Mouse (Mus musculus) hindbrain, embryonic 15.5 days (tissue): ENCODE results near the gene Tut7. TPM values are rescaled to one million over a fixed set of nuclear protein-coding genes. Genes with fewer than 3 reads are reported as not detected.
A peak's percentile ranks its signal among the peaks of the same experiment; 100 is the strongest.
"Not testable (repeated sequence)": the region's sequence is repeated elsewhere in the genome, so short reads cannot be mapped to it uniquely, and the experiment has no call there.

Experiments
- ATAC-seq: fragments of 200-750 bp; cut with Nextera tagmentation; 2 replicates; pipeline ENCODE4 v1.8.0; 2017; ENCODE audit warnings: low read depth, moderate number of reproducible peaks, moderate TSS enrichment; ENCODE audit not compliant: low FRiP score
- H3K27ac ChIP-seq: fragments of 300-500 bp; sonication (generic); replicated peaks from 2 replicates; pipeline ENCODE4 v1.5.1; 2015; ENCODE audit warnings: mild to moderate bottlenecking, inconsistent platforms
- H3K27me3 ChIP-seq: fragments of 300-500 bp; sonication (generic); 2 replicates; pipeline ENCODE4 v1.6.1; 2015; ENCODE audit warnings: control low read depth, inconsistent platforms
- H3K36me3 ChIP-seq: fragments of 300-500 bp; sonication (generic); 2 replicates; pipeline ENCODE4 v1.6.1; 2015; ENCODE audit warnings: control low read depth, inconsistent platforms
- H3K4me1 ChIP-seq: fragments of 300-500 bp; sonication (generic); replicated peaks from 2 replicates; pipeline ENCODE4 v1.6.1; 2015; ENCODE audit warnings: control low read depth, inconsistent platforms
- H3K4me2 ChIP-seq: fragments of 300-500 bp; sonication (generic); 2 replicates; pipeline ENCODE4 v1.6.1; 2015; ENCODE audit warnings: moderate library complexity, mild to moderate bottlenecking, inconsistent platforms
- H3K4me3 ChIP-seq: fragments of 300-500 bp; sonication (generic); 2 replicates; pipeline ENCODE4 v1.5.1; 2015; ENCODE audit warnings: mild to moderate bottlenecking, inconsistent platforms
- H3K9ac ChIP-seq: fragments of 300-500 bp; sonication (generic); 2 replicates; pipeline ENCODE4 v1.6.1; 2015; ENCODE audit warnings: inconsistent platforms
- H3K9me3 ChIP-seq: fragments of 300-500 bp; sonication (generic); 2 replicates; pipeline ENCODE4 v1.6.1; 2016; ENCODE audit warnings: control low read depth, inconsistent platforms
- WGBS: fragments of 180-500 bp; shearing (Covaris S2); methylation state at CpG from one replicate; pipeline ENCODE4 v1.1.7; 2015; 5-methylcytosine and 5-hydroxymethylcytosine counted together
- polyA plus RNA-seq: library from polyadenylated mRNA; unstranded; fragments of >200 nt; fragmentation: Nextera tagmentation; extraction: Ambion mirVana; gene quantifications from 2 replicates; pipeline ENCODE4 v1.2.1, GENCODE M21; 2015

Gene Tut7
- polyA plus RNA-seq, 1 experiment from 2014 or later: 41.5 TPM

DNA sequence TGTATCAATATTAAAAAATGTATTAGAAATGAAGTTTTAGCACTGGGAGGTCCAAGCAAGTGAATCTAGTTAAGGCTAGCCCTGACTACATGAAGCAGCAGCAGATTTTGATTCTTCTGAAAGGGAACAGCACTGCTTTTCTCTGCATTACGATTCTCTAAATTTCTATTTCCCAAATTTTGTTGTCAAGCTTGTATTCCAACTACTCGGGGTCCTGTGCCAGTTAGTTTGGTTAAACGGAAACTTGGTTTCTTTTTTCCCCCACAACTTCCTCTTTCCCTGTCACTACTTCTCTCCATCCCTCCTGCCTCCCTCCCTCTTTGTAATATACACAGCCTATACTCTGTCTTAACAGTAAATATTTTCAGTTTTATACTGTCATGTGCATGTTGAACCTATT is 2.1 kb downstream of the Tut7 start:
- 77% methylated on average over 3 of the region's 3 CpGs for whole genome bisulfite sequencing
- Histone ChIP-seq H3K4me1 (peaks cover 45% of the 10 kb centered on the region), H3K9ac (peak overlapping the region; percentile 3; the same call in 1 of the 2 replicates), H3K27me3 (no peaks in the 10 kb centered on the region), H3K4me2 (peak overlapping the region; percentile 67), H3K9me3 (no peaks in the 10 kb centered on the region), H3K4me3 (no peak overlapping the region), H3K27ac (no peak overlapping the region), H3K36me3 (peaks cover 12% of the 10 kb centered on the region)
- ATAC-seq: no peak

GRCm38 (mm10) chr13:59820114-59820513 is 2.8 kb downstream of the Tut7 start:
- no peaks in the 10 kb centered on the region for H3K9me3 ChIP-seq
- no peak overlapping the region for H3K4me3 ChIP-seq
- peaks cover 45% of the 10 kb centered on the region for H3K4me1 ChIP-seq
- H3K4me2 ChIP-seq: peak overlapping the region; percentile 67
- peaks cover 19% of the 10 kb centered on the region for H3K36me3 ChIP-seq
- H3K27ac ChIP-seq: no peak overlapping the region
- H3K9ac ChIP-seq: no peak overlapping the region
- H3K27me3 ChIP-seq: no peaks in the 10 kb centered on the region
- WGBS: 73% methylated on average over 4 of the region's 4 CpGs
- no peak for ATAC-seq

DNA sequence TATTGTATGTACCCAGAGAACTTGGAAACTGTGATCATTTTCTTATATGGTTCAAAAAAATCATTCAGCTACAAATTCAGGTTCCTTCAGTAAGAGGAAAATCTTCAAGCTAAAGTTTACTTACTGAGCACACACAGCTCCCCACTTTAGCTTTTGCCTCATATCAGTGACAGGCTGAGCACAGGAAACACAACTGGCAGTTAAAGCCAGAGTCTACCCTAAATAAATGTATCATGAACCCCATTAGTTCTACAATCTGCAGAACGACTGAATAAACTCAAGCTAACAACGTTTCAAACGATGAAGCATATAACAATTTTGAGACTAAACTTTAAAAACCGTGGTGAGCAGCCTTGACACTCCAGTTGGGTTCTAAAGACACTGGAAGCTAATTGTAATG is 5.6 kb downstream of the Tut7 start:
- ATAC-seq: no peak
- H3K36me3 ChIP-seq: peaks cover 39% of the 10 kb centered on the region
- WGBS: 91% methylated on average over 4 of the region's 4 CpGs
- H3K4me2 ChIP-seq: no peak overlapping the region
- H3K9me3 ChIP-seq: no peaks in the 10 kb centered on the region
- H3K27me3 ChIP-seq: no peaks in the 10 kb centered on the region
- peaks cover 45% of the 10 kb centered on the region for H3K4me1 ChIP-seq
- no peak overlapping the region for H3K4me3 ChIP-seq
- no peak overlapping the region for H3K9ac ChIP-seq
- no peak overlapping the region for H3K27ac ChIP-seq

DNA sequence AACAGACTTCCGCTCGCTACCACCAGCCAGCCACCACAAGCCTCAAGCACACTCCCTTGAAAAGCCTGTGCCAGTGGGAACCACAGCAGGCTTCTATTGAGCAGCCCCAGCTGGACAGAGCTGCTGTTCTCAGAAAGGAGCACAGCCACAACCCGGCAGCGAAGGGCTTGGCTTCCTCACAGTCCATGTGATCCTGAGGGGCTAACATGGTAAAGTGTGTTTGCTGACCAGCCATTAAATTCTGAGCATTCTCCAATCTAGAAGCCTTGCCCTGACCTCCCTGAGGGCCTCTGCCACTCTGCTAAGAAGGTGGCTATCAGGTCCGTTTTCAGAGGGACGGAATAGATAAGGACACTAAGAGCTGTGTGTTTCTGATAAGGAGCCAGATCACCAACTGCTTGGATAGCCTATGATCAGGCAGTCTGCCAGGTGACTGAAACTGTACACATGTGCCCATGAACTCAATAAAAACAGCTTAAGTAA is 8.8 kb downstream of the Tut7 start:
- Histone ChIP-seq H3K4me3 (no peak overlapping the region), H3K4me1 (peaks cover 16% of the 10 kb centered on the region), H3K4me2 (no peak overlapping the region), H3K27me3 (no peaks in the 10 kb centered on the region), H3K9ac (no peak overlapping the region), H3K27ac (no peak overlapping the region), H3K36me3 (peaks cover 69% of the 10 kb centered on the region), H3K9me3 (no peaks in the 10 kb centered on the region)
- ATAC-seq: no peak
- 78% methylated on average over 6 of the region's 6 CpGs for WGBS

DNA sequence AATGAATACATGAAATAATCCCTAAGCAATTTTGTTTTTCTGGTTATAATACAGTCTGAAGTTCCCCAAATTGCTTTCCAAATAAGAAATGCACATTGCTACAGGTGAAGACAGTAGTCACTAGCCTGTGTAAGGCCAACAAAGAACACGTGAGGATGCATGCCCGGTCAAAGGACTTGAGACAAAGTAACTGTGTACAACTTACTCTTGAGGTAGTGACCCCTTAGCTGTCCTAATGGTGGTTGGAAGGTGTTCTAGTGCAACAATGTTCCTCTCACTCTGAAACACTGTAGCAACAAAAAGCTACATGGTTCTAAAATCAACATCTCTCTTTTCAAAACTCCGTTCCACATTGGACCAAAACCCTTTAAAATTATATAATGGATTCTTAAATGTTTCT is 11.4 kb downstream of the Tut7 start:
- no peak overlapping the region for H3K4me3 ChIP-seq
- H3K27me3 ChIP-seq: no peaks in the 10 kb centered on the region
- H3K27ac ChIP-seq: no peak overlapping the region
- no peak overlapping the region for H3K9ac ChIP-seq
- no peaks in the 10 kb centered on the region for H3K4me1 ChIP-seq
- ATAC-seq: no peak
- H3K9me3 ChIP-seq: no peaks in the 10 kb centered on the region
- WGBS: 97% methylated on average over 3 of the region's 3 CpGs
- H3K36me3 ChIP-seq: peaks cover 87% of the 10 kb centered on the region
- no peak overlapping the region for H3K4me2 ChIP-seq

GRCm38 (mm10) chr13:59801000-59801399 is 21.9 kb downstream of the Tut7 start:
- Histone ChIP-seq H3K4me3 (no peak overlapping the region), H3K27ac (no peak overlapping the region), H3K4me2 (no peak overlapping the region), H3K9me3 (no peaks in the 10 kb centered on the region), H3K4me1 (no peaks in the 10 kb centered on the region), H3K9ac (no peak overlapping the region), H3K27me3 (no peaks in the 10 kb centered on the region), H3K36me3 (peaks cover 88% of the 10 kb centered on the region)
- WGBS: 78% methylated on average over 6 of the region's 6 CpGs
- ATAC-seq: no peak

DNA sequence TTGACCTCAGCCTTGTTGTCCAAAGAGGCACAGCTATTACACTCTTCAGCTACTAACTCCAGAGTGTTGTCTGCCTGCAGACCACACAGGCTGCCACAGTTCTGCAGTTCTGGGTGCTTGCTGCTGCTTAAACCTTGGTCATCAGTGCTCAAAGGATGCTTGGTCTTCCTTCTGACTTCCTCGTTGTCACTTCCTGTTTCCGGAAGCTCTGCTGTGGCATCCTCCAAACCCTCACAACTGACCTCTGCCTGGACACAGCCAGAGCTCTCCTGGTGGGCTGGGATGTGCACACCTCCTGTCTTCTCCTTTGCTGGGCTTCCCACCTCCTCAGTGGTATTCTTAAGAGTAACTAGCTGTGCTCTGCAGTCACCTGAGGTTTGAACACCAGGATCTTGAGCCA is 22.9 kb downstream of the Tut7 start:
- peaks cover 88% of the 10 kb centered on the region for H3K36me3 ChIP-seq

GRCm38 (mm10) chr13:59798306-59798705 is 24.6 kb downstream of the Tut7 start:
- 95% methylated on average over 1 of the region's 1 CpGs for whole genome bisulfite sequencing
- Histone ChIP-seq H3K27ac (no peak overlapping the region), H3K4me1 (no peaks in the 10 kb centered on the region), H3K9me3 (no peaks in the 10 kb centered on the region), H3K36me3 (peaks cover 89% of the 10 kb centered on the region), H3K4me3 (no peak overlapping the region), H3K9ac (no peak overlapping the region), H3K4me2 (no peak overlapping the region), H3K27me3 (no peaks in the 10 kb centered on the region)
- no peak for ATAC-seq

More for the DNA sequence above, 22.9 kb downstream of the Tut7 start:
- WGBS: 95% methylated on average over 2 of the region's 2 CpGs
- Histone ChIP-seq H3K4me3 (no peak overlapping the region), H3K27me3 (no peaks in the 10 kb centered on the region), H3K9me3 (no peaks in the 10 kb centered on the region), H3K4me2 (no peak overlapping the region), H3K4me1 (no peaks in the 10 kb centered on the region), H3K27ac (no peak overlapping the region), H3K9ac (no peak overlapping the region)
- no peak for ATAC-seq

DNA sequence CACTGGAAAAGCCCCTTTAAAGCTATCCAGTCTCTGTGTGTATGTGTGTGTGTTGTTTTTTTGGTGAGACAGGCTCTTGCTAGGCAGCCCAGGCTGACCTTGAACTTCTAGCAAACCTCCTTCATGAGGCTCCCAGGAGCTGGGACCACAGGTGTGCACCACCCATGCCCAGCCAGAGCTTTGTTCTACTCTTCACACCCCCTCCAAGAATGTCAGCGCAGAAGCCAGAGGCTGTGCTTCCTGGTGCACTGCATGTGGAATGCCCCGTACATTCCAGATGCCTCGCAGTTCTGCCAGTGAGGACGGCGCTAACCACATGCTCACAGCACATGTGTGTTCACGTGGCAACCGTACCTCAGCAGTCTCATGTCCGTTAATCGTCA is 26.5 kb downstream of the Tut7 start:
- 94% methylated on average over 9 of the region's 9 CpGs for WGBS

GRCm38 (mm10) chr13:59795807-59796465 is 27.0 kb downstream of the Tut7 start:
- Histone ChIP-seq H3K4me3 (no peak overlapping the region), H3K9ac (no peak overlapping the region), H3K9me3 (no peaks in the 10 kb centered on the region), H3K36me3 (peaks cover 92% of the 10 kb centered on the region), H3K4me1 (no peaks in the 10 kb centered on the region), H3K27me3 (no peaks in the 10 kb centered on the region), H3K27ac (no peak overlapping the region), H3K4me2 (no peak overlapping the region)
- ATAC-seq: no peak
- 96% methylated on average over 6 of the region's 6 CpGs for WGBS

More for the DNA sequence above, 26.5 kb downstream of the Tut7 start:
- Histone ChIP-seq H3K4me2 (no peak overlapping the region), H3K9me3 (no peaks in the 10 kb centered on the region), H3K36me3 (peaks cover 90% of the 10 kb centered on the region), H3K27ac (no peak overlapping the region), H3K4me1 (no peaks in the 10 kb centered on the region), H3K27me3 (no peaks in the 10 kb centered on the region), H3K4me3 (no peak overlapping the region), H3K9ac (no peak overlapping the region)
- no peak for ATAC-seq

DNA sequence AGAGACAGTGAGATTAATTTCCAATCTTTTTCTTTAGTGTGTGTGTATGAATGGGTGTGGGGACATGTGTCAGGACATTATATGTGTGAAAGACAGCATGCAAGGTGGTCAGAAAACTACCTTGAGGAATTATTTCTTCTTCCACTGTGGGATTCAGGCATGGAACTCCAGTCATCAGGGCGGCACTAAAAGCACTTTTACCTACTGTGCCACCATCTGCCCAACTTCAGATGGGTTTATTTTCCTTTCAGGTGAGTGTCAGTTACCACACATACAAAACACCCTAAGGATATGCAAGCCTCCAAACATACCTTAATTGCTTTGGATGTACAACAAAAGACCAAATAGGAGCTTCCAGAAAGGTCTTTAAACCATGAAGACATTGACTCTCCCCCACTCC is 28.2 kb downstream of the Tut7 start:
- Histone ChIP-seq H3K4me3 (no peak overlapping the region), H3K27me3 (no peaks in the 10 kb centered on the region), H3K27ac (no peak overlapping the region), H3K36me3 (peaks cover 92% of the 10 kb centered on the region), H3K4me1 (no peaks in the 10 kb centered on the region), H3K4me2 (no peak overlapping the region), H3K9ac (no peak overlapping the region), H3K9me3 (no peaks in the 10 kb centered on the region)
- no peak for ATAC-seq
- 92% methylated on average over 1 of the region's 1 CpGs for WGBS

GRCm38 (mm10) chr13:59782145-59782544 is 40.8 kb downstream of the Tut7 start, which contains the start of gene Gm49354:
Gene Gm49354 (minus strand): TSS chr13:59782245.
- H3K4me1 ChIP-seq: no peaks in the 10 kb centered on the region
- H3K9ac ChIP-seq: no peak within 1 kb of the TSS
- no peak for ATAC-seq
- no peaks in the 10 kb centered on the region for H3K27me3 ChIP-seq
- peaks cover 67% of the 10 kb centered on the region for H3K36me3 ChIP-seq
- H3K27ac ChIP-seq: no peak within 1 kb of the TSS
- 95% methylated on average over 7 of the region's 7 CpGs for WGBS
- no peak within 1 kb of the TSS for H3K4me3 ChIP-seq
- H3K9me3 ChIP-seq: no peaks in the 10 kb centered on the region
- no peak within 1 kb of the TSS for H3K4me2 ChIP-seq

DNA sequence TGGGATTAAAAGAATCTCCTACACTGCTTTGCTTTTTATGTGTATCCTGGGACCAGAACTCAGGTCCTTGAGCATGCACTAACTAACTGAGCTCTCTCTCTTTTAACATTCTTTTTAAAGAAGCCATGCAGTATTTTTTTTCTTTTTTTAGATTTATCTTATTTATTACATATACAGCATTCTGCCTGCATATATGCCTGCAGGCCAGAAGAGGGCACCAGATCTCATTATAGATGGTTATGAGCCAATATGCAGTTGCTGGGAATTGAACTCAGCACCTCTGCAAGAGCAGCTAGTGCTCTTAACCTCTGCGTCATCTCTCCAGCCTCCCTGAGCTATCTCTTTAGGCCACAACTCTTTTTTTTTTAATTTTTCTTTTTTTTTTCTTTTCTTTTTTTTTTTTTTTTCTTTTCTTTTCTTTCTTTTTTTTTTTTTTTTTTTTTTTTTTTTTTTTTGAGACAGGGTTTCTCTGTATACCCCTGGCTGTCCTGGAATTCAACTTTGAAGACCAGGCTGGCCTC is 43.1 kb downstream of the Tut7 start:
- H3K4me2 ChIP-seq, H3K4me3 ChIP-seq, H3K27me3 ChIP-seq, H3K9me3 ChIP-seq, H3K27ac ChIP-seq, H3K4me1 ChIP-seq, H3K9ac ChIP-seq, ATAC-seq: not testable (repeated sequence)
- 100% methylated on average over 1 of the region's 1 CpGs for WGBS
- H3K36me3 ChIP-seq: peaks cover 74% of the 10 kb centered on the region
